Mouse (Mus musculus) effector memory CD4-positive, alpha-beta T cell, adult 7 months (primary cell): ENCODE data around the gene Olfr799. TPM values are rescaled to one million over a fixed set of nuclear protein-coding genes. Genes with fewer than 3 reads are reported as not detected.

Experiments used
- polyA plus RNA-seq: library from polyadenylated mRNA; unstranded; fragments of 100-300 nt; shearing (Covaris generic); gene quantifications from one replicate; pipeline ENCODE4 v1.2.1, GENCODE M21; 2017

The Olfr799 gene
- polyA plus RNA-seq: not detected

GRCm38 (mm10) chr10:129637184-129637583 lies at the start of gene Olfr799:
TSS of gene Olfr799 (plus strand) at chr10:129637484.

DNA sequence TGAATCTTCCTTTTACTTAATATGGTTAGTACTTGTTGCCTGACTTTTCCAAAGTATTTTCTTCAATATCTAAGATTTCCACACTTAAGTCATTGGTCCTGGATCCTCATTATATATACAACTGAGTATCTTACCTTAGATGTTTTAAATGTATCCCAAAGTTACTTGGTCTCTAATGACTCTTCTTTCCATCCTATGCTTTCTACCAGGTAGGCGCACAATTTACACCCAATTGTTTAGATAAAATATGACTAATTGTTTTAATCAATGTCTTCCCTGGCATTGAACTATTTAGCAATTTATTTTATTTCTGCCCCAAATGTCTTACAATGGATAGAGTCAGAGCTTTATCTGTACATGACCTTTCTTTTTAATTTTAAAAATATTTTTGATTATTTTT lies 24.8 kb upstream of the Olfr799 start, which contains the start of gene Olfr796:
Gene Olfr796 (minus strand): TSS at position 101 of the 400 bp plus-strand sequence.

DNA sequence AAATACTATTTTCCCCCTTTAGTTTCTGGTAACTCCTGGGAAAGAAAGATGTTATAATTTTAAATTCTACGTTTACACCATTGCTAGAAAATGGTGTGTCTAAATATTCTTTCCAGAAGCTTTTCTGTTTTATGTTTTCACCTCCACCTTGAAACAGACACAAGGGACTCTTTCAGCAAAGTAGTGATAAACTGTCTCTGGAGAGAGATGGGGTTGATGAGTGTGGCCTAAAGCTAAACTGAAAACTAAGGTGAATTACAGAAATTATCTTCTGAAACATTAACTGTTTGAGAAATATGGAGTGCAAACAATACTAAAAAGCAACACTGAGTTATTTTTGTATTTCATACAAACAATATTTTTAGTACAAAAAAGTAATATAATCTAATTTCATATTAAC lies 9.4 kb upstream of the Olfr799 start, which contains the start of gene Olfr798:
Gene Olfr798 (minus strand): TSS at position 101 of the 400 bp plus-strand sequence.

GRCm38 (mm10) chr10:129657394-129657793 lies 20.1 kb downstream of the Olfr799 start, which contains the start of gene Olfr800:
TSS of gene Olfr800 (plus strand) at chr10:129657694.

DNA sequence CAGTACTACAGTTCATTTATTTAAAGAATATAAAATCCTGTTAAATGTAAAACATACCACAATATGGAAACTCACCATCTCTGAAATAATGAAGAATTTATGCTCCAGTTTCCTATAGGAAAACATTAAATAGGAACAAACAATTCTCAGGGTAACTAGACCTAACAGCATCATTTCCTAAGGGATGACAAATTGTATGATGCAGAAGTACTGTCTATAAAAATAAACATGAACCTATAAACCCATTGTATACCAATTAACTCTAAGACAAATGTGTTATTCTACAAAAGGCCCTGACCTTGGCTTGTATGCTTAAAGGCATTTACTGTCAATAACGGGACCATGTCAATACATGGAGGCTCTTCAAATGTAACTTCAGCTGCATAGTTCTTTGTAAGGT lies 36.5 kb downstream of the Olfr799 start, which contains the start of gene Olfr801:
Gene Olfr801 (minus strand): TSS at position 101 of the 400 bp plus-strand sequence.

DNA sequence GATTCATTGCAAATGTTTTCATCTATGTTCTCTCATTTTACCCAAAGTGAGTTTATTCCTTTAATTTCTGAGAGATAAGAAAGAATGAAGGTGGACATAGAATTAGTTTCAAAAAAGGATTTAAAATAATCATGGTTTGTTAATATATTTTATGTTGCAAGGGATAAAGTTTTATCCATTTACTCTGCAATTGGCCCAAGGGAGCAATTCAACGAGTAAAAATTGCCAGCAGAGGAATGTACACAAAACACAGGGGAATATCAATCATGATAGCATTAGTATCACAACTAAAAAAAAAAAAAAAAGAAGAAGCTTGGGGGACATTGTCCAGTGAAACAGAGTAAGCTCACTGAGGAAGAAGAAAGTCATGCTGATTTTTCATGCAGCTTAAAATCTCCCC lies 50.8 kb downstream of the Olfr799 start, which contains the start of gene Olfr802:
Gene Olfr802 (minus strand): TSS at position 101 of the 400 bp plus-strand sequence.

GRCm38 (mm10) chr10:129694186-129694585 lies 56.9 kb downstream of the Olfr799 start, which contains the start of gene Olfr803:
TSS of gene Olfr803 (minus strand) at chr10:129694286.

Other genes with a start within 250 kb of the Olfr799 start
- not detected for gene Olfr785, start 232.1 kb upstream of the Olfr799 start, polyA plus RNA-seq
- gene Olfr786, start 210.2 kb upstream of the Olfr799 start, polyA plus RNA-seq: not detected
- gene Olfr787, start 175.6 kb upstream of the Olfr799 start, polyA plus RNA-seq: 0.20 TPM
- 0.21 TPM for gene Olfr788, start 166.5 kb upstream of the Olfr799 start, polyA plus RNA-seq
- not detected for gene Olfr789, start 152.7 kb upstream of the Olfr799 start, polyA plus RNA-seq
- gene Olfr790, start 139.0 kb upstream of the Olfr799 start, polyA plus RNA-seq: not detected
- not detected for gene Olfr791, start 115.7 kb upstream of the Olfr799 start, polyA plus RNA-seq
- not detected for gene Olfr792, start 98.3 kb upstream of the Olfr799 start, polyA plus RNA-seq
- gene Olfr794, start 69.8 kb upstream of the Olfr799 start, polyA plus RNA-seq: not detected
- not detected for gene Olfr796, start 24.9 kb upstream of the Olfr799 start, polyA plus RNA-seq
- gene Olfr798, start 9.6 kb upstream of the Olfr799 start, polyA plus RNA-seq: 0.38 TPM
- gene Olfr800, start 20.2 kb downstream of the Olfr799 start, polyA plus RNA-seq: not detected
- gene Olfr801, start 36.4 kb downstream of the Olfr799 start, polyA plus RNA-seq: not detected
- gene Olfr802, start 50.7 kb downstream of the Olfr799 start, polyA plus RNA-seq: not detected
- not detected for gene Olfr803, start 56.8 kb downstream of the Olfr799 start, polyA plus RNA-seq
- gene Olfr804, start 65.7 kb downstream of the Olfr799 start, polyA plus RNA-seq: not detected
- gene Olfr805, start 91.9 kb downstream of the Olfr799 start, polyA plus RNA-seq: not detected
- gene Olfr806, start 104.4 kb downstream of the Olfr799 start, polyA plus RNA-seq: not detected
- gene Olfr807, start 120.3 kb downstream of the Olfr799 start, polyA plus RNA-seq: 0.21 TPM
- gene Olfr808, start 128.0 kb downstream of the Olfr799 start, polyA plus RNA-seq: not detected
- gene Olfr809, start 137.2 kb downstream of the Olfr799 start, polyA plus RNA-seq: not detected
- not detected for gene Olfr810, start 157.4 kb downstream of the Olfr799 start, polyA plus RNA-seq
- gene Olfr811, start 166.9 kb downstream of the Olfr799 start, polyA plus RNA-seq: not detected
- not detected for gene Olfr812, start 208.6 kb downstream of the Olfr799 start, polyA plus RNA-seq
- not detected for gene Olfr813, start 217.9 kb downstream of the Olfr799 start, polyA plus RNA-seq
- gene Olfr814, start 242.4 kb downstream of the Olfr799 start, polyA plus RNA-seq: 0.11 TPM